Mouse (Mus musculus): ENCODE measurements at regions not wholly inside any gene's neighbourhood (a gene's known extent, or its start where the extent isn't known, plus 50 kb on each side); places are given as distances from the start of the nearest gene placed in this dataset.

DNA sequence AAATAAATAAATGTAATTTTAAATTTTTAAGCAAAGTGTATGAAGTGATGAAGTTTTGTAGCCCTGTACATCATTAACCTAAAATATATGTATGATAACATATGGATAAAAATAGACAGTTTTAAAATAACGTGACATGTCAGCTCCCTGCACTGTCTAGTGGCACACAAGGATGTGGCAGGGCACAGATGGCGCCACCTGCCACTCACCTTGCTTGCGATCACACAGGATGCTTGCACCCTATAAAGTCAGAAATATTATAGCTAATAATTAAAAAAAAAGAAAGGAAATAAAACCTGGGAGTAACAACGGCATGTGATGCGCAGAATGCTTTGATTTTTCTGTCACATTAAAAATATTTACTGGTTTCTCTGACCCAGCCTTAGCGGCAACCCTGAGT, 89.0 kb upstream of the Creb1 start:
- TF ChIP-seq CEBPB (IDR thresholded peaks at IDR 0.05; ENCODE audit: low read depth) = no peak
- no peak for TF ChIP-seq CTCF (IDR thresholded peaks at IDR 0.05; ENCODE audit: control insufficient read depth, insufficient read depth, insufficient read length)
- TF ChIP-seq MAX (IDR thresholded peaks at IDR 0.05) = no peak
- no peak for TF ChIP-seq MYOD1 (IDR thresholded peaks at IDR 0.05; ENCODE audit: control insufficient read depth, insufficient read length, low read depth)
- TF ChIP-seq USF1 (IDR thresholded peaks at IDR 0.05; ENCODE audit: low read depth) = no peak
- no peak for TF ChIP-seq FOSL1 (IDR thresholded peaks at IDR 0.05; ENCODE audit: insufficient read depth, low read length, poor library complexity, severe bottlenecking)
